Mouse (Mus musculus) splenic B cell, adult 2 months (primary cell): ENCODE results near the gene Podxl.
"Not testable (repeated sequence)": the region's sequence is repeated elsewhere in the genome, so short reads cannot be mapped to it uniquely, and the experiment has no call there.

Experiments
- DNase-seq: peaks from one replicate; pipeline ENCODE4 v3.0.0-alpha.2; 2011; ENCODE audit warnings: low read depth, low spot score
- H3K27me3 ChIP-seq: 2 replicates; pipeline ENCODE4 v1.6.1; 2012; ENCODE audit warnings: mild to moderate bottlenecking, low read length, moderate library complexity, mixed read lengths; ENCODE audit not compliant: control insufficient read depth, poor library complexity, insufficient read depth, severe bottlenecking
- H3K36me3 ChIP-seq: 2 replicates; pipeline ENCODE4 v1.6.1; 2012; ENCODE audit warnings: mild to moderate bottlenecking, low read length, moderate library complexity, mixed read lengths; ENCODE audit not compliant: control insufficient read depth, poor library complexity, insufficient read depth, severe bottlenecking

Podxl gene

GRCm38 (mm10) chr6:31589268-31589667, 25.5 kb upstream of the Podxl start:
- no peaks in the 10 kb centered on the region for H3K27me3 ChIP-seq
- DNase-seq: no peak

DNA sequence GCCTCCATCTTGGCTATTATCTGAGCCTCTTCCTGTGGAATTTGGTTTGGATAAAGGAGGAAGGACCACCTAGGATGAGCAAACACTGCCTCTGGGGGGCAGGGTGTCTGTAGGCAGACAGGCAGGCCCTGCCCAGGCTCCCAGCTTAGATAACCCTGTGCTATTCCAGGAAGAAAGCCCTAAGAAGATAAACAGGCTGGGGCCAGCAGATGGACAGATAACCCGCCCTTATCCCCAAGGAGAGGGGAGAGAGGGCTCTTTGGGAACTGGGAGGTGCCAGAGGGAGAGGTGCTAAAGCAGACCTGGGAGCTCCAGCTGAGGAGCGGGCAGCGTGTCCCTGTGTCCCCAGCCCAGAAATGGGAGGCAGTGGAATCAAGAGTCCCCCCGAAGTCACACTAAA, 23.9 kb upstream of the Podxl start:
- DNase-seq: no peak
- H3K27me3 ChIP-seq: no peaks in the 10 kb centered on the region
- H3K36me3 ChIP-seq: no peaks in the 10 kb centered on the region

More at GRCm38 (mm10) chr6:31589268-31589667, 25.5 kb upstream of the Podxl start:
- no peaks in the 10 kb centered on the region for H3K36me3 ChIP-seq

DNA sequence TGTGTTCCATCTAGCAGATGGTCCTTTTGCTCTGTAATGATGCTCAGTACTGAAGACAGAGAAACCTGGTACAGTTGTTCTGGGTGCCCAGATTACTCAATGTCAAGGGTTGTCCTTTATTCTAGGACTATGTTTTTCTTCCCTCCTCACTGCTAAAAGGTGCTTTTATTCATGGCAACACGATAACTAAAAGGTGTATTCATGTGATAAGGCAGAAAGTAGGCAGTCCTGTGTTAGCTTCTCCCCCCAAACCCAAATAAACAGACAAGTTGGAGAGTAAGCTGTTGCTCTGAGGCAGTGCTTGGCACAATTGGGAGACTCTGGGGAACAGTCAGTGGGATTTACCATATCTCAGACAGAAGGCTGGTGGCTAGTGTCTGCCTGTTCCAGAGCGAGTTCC, 22.3 kb upstream of the Podxl start:
- DNase-seq: no peak
- H3K36me3 ChIP-seq: no peaks in the 10 kb centered on the region
- no peaks in the 10 kb centered on the region for H3K27me3 ChIP-seq

DNA sequence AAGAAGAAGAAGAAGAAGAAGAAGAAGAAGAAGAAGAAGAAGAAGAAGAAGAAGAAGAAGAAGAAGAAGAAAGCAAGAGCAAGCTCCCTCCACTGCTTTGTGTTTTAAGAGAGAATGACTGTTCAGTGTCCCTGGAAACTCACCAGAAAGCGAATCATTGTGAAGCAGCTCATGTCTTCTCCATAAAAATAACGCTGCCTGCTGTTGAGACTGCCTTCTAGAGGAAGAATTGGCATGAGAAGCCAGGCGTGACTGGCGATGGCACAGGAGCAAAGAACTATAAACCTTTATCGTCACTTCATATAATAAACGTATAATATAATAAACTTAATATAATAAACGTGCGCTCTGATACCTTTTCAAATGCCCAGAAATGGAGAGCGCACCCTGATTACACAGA, 12.4 kb upstream of the Podxl start:
- Histone ChIP-seq H3K36me3 (no peaks in the 10 kb centered on the region), H3K27me3 (no peaks in the 10 kb centered on the region)
- DNase-seq: no peak

GRCm38 (mm10) chr6:31575063-31575462, 11.3 kb upstream of the Podxl start:
- H3K27me3 ChIP-seq: no peaks in the 10 kb centered on the region
- H3K36me3 ChIP-seq: no peaks in the 10 kb centered on the region
- DNase-seq: no peak

- no peak for DNase-seq
- Histone ChIP-seq H3K36me3 (no peaks in the 10 kb centered on the region), H3K27me3 (no peaks in the 10 kb centered on the region)
Observed at GRCm38 (mm10) chr6:31571459-31571858, 7.7 kb upstream of the Podxl start.

- no peak for DNase-seq
- no peaks in the 10 kb centered on the region for H3K27me3 ChIP-seq
- no peaks in the 10 kb centered on the region for H3K36me3 ChIP-seq
Observed at GRCm38 (mm10) chr6:31568070-31568595, 4.4 kb upstream of the Podxl start.

DNA sequence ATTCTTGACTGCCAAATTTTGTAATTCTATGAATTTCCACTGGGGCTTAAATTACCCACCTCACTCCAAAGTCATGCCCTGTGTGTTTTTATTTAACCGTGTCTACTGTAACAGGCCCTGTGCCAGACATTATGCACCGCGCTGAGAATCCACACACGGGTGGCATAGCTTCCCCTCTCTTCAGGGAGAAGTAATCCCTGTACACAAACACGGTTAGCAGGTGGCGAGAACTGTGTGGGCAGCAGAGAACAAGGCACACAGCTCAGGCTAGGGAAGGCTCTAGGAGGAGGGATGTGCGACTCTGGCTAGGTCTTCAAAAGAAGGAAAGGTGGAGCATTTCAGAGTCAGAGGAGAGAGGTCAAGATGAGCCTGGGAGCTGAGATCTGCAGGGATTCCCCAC, 3.4 kb upstream of the Podxl start:
- no peaks in the 10 kb centered on the region for H3K36me3 ChIP-seq
- no peak for DNase-seq
- no peaks in the 10 kb centered on the region for H3K27me3 ChIP-seq

DNA sequence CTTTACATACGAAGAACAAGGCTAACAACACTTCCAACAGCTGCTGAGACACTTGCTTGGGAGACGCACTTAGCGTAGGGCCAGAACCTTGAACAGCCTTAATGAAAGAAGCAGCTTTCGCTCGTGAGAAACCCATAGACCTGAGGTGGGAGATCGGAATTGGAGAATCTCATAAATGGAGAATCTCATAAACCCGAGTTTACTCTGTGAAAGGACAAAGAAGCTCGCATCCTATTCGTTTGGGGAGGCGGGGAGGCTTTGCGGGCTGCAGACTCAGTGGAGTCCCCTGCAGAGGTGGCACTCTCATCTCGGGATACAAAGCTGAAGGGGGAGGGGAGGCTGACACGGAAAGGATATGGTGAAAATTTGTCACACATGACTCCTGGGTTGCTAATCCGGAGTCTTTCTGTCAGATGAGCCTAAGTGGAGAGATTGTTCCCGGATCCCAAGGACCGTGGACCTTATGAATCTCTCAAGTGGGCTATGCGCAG, 1.2 kb upstream of the Podxl start:
- Histone ChIP-seq H3K36me3 (no peaks in the 10 kb centered on the region), H3K27me3 (no peaks in the 10 kb centered on the region)
- DNase-seq: no peak

DNA sequence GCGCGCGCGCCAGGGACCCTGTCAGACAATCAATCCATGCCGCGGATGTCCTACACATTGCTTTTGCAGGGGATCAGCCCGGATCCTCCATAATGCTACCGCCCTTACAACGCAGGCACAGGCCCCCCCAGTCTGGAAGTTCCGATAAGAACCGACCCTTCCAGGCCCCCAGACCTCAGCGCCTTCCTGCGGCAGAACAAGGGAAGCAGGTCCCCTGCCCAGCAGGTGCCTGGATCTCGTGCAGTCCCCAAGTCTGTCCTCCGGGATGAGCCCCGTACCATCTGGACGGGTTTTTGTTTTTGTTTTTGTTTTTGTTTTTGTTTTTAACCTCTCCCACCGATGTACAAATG, 376 bp upstream of the Podxl start:
- no peaks in the 10 kb centered on the region for H3K36me3 ChIP-seq
- no peaks in the 10 kb centered on the region for H3K27me3 ChIP-seq
- no peak for DNase-seq

DNA sequence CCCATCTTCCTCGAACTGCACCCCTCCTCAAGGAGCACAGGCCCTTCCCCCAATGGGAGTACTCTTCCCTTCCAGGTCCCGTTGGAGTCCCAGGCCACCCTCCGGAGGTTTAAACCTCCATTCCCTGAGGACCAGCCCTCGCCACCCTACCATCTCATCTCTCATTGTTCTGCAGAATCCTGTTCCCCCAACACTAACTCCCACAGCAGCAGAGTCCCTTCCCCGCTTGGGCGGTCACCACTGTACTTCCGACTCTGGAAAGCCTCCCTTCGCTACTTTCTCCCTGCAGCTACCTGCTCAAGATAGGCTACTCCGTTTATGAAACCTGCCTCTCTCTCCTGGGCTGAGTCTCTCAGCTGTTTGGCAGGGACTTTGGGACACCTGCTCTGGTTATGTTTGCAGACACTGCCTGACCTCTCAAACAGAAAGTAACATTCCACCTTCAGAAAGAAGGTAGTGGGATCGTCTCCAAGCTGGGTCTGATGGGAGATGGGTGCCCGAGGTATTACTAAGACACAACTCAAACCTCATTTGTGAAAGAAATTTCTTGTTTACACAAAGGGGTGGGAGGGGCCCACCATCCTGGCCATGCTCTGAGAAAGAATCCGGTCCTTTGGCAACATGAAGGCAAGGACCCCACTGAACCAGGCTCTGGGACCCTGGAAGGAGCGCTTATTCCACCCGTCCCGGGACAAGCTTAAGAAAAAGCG, 1.3 kb downstream of the Podxl start:
- DNase-seq: no peak
- Histone ChIP-seq H3K27me3 (no peaks in the 10 kb centered on the region), H3K36me3 (no peaks in the 10 kb centered on the region)

DNA sequence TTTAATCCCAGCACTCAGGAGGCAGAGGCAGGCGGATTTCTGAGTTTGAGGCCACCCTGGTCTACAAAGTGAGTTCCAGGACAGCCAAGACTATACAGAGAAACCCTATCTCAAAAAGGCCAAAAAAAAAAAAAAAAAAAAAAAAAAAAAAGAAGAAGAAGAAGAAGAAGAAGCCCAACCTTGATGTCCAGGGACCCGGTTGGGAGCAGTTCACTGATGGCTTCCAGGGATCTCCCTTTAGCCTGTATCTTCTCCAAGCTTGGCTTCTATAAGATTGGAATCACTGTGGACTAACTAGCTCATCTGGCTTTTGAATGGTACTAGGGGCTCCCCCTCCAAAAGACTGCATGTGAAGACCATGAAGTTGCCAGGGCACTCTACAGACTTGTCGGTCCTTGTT, 1.8 kb downstream of the Podxl start:
- not testable (repeated sequence) for DNase-seq, H3K36me3 ChIP-seq, H3K27me3 ChIP-seq

DNA sequence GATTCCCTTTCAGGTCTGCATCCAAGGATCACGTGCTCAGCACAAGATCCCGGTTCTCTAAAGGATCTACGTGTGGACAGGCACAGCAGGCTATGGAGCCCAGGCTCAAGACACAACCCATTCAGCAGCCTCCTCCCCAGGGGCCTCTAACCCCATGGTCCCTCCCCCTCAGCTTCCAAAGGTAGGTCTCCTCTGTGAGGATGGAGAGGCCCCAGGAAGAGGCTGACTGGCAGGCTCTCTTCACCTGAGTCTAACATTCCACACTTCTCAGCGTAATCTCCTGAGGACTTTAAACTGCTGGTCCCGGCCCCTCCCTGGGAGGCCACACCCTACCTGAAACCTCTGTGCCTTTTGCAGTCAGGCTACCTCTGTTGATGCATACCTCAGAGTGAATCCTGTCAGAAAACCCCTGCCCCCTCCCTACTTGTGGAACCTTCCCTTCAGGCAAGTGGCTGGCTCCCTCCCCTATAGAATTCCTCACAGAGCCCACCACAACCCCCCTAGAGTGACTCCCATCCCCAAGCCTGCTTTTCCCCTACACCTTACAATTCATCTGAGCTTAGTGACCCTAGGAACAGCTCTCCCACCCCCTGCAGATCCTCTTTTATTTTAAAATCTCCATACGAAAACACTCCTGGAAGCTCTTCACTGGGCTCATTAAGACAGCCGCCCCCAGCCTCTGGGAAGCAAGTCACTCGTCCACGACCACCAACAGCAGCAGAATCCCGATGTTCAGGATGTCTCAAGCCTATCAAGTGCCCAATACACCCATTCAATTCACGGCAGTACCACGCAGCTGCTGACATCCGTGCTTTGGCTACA, 3.4 kb downstream of the Podxl start:
- DNase-seq: no peak
- Histone ChIP-seq H3K36me3 (no peaks in the 10 kb centered on the region), H3K27me3 (no peaks in the 10 kb centered on the region)

- no peak for DNase-seq
- H3K27me3 ChIP-seq: no peaks in the 10 kb centered on the region
- no peaks in the 10 kb centered on the region for H3K36me3 ChIP-seq
Observed at GRCm38 (mm10) chr6:31556460-31557100, 7.2 kb downstream of the Podxl start.
